Mouse (Mus musculus) brain, embryonic 14.5 days (tissue): ENCODE measurements at regions not wholly inside any gene's neighbourhood (a gene's known extent, or its start where the extent isn't known, plus 50 kb on each side); places are given as distances from the start of the nearest gene placed in this dataset.

Experiments
- DNase-seq: peaks from one replicate; pipeline ENCODE4 v3.0.0-alpha.2; 2011; ENCODE audit warnings: low read depth
- CTCF ChIP-seq: fragments of 200-500 bp; IDR thresholded peaks from 2 replicates; pipeline ENCODE4 v1.5.1; 2012; ENCODE audit warnings: inconsistent platforms, mild to moderate bottlenecking, moderate library complexity, borderline replicate concordance; ENCODE audit not compliant: insufficient read depth, insufficient read length; ENCODE audit errors: extremely low read depth
- POLR2A ChIP-seq: fragments of 200-500 bp; IDR thresholded peaks from 2 replicates; pipeline ENCODE4 v1.6.1; 2012; ENCODE audit warnings: mild to moderate bottlenecking, inconsistent platforms, borderline replicate concordance; ENCODE audit not compliant: poor library complexity, insufficient read depth, insufficient read length, severe bottlenecking; ENCODE audit errors: extremely low read depth

- DNase-seq, result peak; percentile 72
- TF ChIP-seq POLR2A (no peak), CTCF (no peak)
These were observed 412.0 kb upstream of the Pitx2 start for GRCm38 (mm10) chr3:128787686-128788085.

GRCm38 (mm10) chr3:128795931-128796330 lies 403.7 kb upstream of the Pitx2 start:
- DNase-seq, result peak; percentile 29
- TF ChIP-seq POLR2A, result no peak
- TF ChIP-seq CTCF, result no peak

GRCm38 (mm10) chr3:128797829-128798228 lies 401.8 kb upstream of the Pitx2 start:
- no peak for TF ChIP-seq CTCF
- TF ChIP-seq POLR2A, result no peak
- DNase-seq, result peak; percentile 82

- TF ChIP-seq CTCF (no peak), POLR2A (no peak)
- DNase-seq, result peak; percentile 33
These were observed 370.1 kb upstream of the Pitx2 start for GRCm38 (mm10) chr3:128829371-128830160.

GRCm38 (mm10) chr3:128850327-128850977 lies 349.2 kb upstream of the Pitx2 start:
- DNase-seq, result peak; percentile 62

GRCm38 (mm10) chr3:128856515-128856914 lies 343.2 kb upstream of the Pitx2 start:
- TF ChIP-seq CTCF, result no peak

More at GRCm38 (mm10) chr3:128850327-128850977, 349.2 kb upstream of the Pitx2 start:
- TF ChIP-seq CTCF (no peak), POLR2A (no peak)

GRCm38 (mm10) chr3:128881685-128882444 lies 317.8 kb upstream of the Pitx2 start:
- DNase-seq, result peak; percentile 47
- TF ChIP-seq CTCF (no peak), POLR2A (no peak)

More at GRCm38 (mm10) chr3:128856515-128856914, 343.2 kb upstream of the Pitx2 start:
- peak; percentile 31 for DNase-seq

GRCm38 (mm10) chr3:128883636-128884195 lies 316.0 kb upstream of the Pitx2 start:
- TF ChIP-seq POLR2A, result no peak
- TF ChIP-seq CTCF, result no peak
- peak; percentile 35 for DNase-seq

GRCm38 (mm10) chr3:128886678-128887077 lies 313.0 kb upstream of the Pitx2 start:
- DNase-seq, result no peak
- TF ChIP-seq POLR2A (no peak), CTCF (no peak)

GRCm38 (mm10) chr3:128891078-128891477 lies 308.6 kb upstream of the Pitx2 start:
- TF ChIP-seq CTCF, result no peak
- no peak for TF ChIP-seq POLR2A
- DNase-seq, result no peak

GRCm38 (mm10) chr3:128896628-128897027 lies 303.1 kb upstream of the Pitx2 start:
- no peak for DNase-seq
- TF ChIP-seq POLR2A (no peak), CTCF (no peak)
